Mouse (Mus musculus): ENCODE results near the gene Btbd35f24.
"Not testable (repeated sequence)": the region's sequence is repeated elsewhere in the genome, so short reads cannot be mapped to it uniquely, and the experiment has no call there.

The Btbd35f24 gene

GRCm38 (mm10) chrX:3195727-3196126, at the start of gene Btbd35f24:
Gene Btbd35f24, minus strand, starts transcription at chrX:3195827.
- not testable (repeated sequence) for DNase-seq
